Mouse (Mus musculus) heart, adult 2 months (tissue): ENCODE data around the gene Fads1.

Source experiments
- CTCF ChIP-seq: fragments of 200-600 bp; IDR thresholded peaks from 2 replicates; pipeline ENCODE4 v1.8.1; 2022; ENCODE audit warnings: antibody characterized with exemption, mild to moderate bottlenecking, moderate library complexity
- POLR2A ChIP-seq: fragments of 200-500 bp; IDR thresholded peaks from 2 replicates; pipeline ENCODE4 v1.6.1; 2011; ENCODE audit warnings: mild to moderate bottlenecking, low read depth, low read length, control low read depth; ENCODE audit not compliant: insufficient read depth

DNA sequence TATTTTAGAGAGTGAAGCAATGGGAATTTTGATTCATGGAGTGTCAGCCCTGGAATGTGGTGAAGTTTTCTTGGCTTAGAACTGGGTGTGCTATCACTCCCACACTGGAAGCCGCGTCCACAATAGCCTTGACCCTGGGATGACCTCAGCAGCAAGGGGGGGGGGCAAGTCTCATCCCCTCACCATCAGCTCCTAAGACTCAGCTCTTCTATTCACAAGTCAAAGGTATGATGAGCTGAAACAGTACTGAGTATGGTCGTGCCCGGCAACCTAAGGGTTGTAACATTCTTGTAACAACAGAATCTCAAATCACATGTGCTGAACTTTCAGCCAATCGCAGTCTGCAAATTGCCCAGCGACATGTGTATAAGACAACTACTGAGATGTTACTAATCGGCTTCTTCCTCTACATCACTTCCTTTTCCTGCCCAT, 5.7 kb upstream of the Fads1 start:
- TF ChIP-seq CTCF (no peak), POLR2A (no peak)
